Mouse (Mus musculus) embryonic fibroblast, embryonic 13.5 days (primary cell): ENCODE data around the gene Ggct.

Experiments
- CTCF ChIP-seq: IDR thresholded peaks from 2 replicates; pipeline ENCODE4 v1.5.1; 2011; ENCODE audit warnings: mild to moderate bottlenecking, control low read depth, low read length, moderate library complexity, borderline replicate concordance; ENCODE audit not compliant: insufficient read depth
- POLR2A ChIP-seq: IDR thresholded peaks from 2 replicates; pipeline ENCODE4 v1.6.1; 2011; ENCODE audit warnings: low read depth, mild to moderate bottlenecking, control low read depth, low read length, moderate library complexity

DNA sequence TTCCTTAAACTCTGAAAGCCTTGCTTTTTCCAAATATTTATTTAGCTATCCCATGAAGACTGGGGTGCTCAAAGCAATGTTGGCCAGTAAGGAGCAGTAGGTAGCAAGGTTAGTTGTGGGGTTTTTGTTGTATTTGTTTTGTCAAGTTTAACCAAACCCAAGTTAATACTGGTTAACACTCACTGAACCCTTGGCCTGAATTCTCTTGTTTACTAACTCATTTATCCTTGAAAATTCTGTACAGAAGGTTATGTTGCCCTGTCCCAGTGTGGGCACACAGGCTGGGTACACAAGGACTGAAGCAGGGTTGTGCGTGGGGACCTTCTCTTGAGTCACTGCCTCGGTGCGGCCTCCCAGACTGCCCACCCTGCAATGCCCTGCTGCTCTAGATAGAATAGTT is 3.6 kb upstream of the Ggct start:
- no peak for TF ChIP-seq CTCF
- no peak for TF ChIP-seq POLR2A
